Mouse (Mus musculus): Measurements from ENCODE around the gene Ptbp1.

Gene Ptbp1

DNA sequence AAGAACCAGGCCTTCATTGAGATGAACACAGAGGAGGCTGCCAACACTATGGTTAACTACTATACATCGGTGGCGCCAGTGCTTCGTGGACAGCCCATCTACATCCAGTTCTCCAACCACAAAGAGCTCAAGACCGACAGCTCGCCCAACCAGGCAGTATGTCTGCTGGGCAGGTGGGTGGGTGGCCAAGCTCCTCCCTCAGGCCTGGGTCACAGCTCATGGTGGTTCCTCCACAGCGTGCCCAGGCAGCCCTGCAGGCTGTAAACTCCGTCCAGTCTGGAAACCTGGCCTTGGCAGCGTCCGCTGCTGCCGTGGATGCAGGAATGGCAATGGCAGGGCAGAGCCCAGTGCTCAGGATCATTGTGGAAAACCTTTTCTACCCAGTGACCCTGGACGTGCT lies 4.9 kb downstream of the Ptbp1 start:
- no peak for DNase-seq (ENCODE audit: low read depth, low spot score)

DNA sequence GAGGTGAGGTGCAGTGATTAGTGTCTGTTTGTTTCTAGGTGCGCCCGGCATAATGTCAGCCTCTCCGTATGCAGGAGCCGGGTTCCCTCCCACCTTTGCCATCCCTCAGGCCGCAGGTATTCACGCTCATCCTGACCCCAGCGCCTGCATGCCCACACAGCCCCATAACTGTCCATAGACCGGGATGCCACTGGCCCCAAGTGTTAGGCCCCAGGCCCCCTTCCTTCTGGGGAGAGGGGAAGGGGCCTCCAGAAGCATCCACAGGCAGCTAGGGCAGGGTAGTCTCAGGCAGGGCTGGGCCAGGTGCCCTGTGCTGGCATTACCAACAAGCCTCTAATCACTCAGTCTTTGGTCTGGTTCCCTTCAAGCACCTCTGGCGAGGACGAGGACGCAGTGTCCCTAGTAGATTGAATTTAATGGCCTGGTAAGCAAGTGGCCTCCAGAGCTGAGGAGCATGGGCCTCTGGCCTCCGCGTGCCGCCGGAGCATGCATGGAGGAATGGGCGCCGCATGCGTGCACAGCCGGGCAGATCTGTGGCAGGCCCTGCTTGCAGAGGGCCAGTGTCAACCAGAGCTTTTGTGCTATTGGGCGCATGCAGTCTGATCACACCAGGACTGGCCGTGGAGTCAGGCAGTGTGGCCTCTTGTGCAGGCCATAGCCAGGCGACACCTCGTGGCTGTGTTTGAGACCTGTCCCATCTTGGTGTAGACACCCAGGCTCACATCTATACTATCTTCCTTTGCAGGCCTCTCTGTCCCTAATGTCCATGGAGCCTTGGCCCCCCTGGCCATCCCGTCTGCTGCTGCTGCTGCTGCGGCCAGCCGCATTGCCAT lies 6.1 kb downstream of the Ptbp1 start:
- no peak for DNase-seq (ENCODE audit: low read depth, low spot score)

DNA sequence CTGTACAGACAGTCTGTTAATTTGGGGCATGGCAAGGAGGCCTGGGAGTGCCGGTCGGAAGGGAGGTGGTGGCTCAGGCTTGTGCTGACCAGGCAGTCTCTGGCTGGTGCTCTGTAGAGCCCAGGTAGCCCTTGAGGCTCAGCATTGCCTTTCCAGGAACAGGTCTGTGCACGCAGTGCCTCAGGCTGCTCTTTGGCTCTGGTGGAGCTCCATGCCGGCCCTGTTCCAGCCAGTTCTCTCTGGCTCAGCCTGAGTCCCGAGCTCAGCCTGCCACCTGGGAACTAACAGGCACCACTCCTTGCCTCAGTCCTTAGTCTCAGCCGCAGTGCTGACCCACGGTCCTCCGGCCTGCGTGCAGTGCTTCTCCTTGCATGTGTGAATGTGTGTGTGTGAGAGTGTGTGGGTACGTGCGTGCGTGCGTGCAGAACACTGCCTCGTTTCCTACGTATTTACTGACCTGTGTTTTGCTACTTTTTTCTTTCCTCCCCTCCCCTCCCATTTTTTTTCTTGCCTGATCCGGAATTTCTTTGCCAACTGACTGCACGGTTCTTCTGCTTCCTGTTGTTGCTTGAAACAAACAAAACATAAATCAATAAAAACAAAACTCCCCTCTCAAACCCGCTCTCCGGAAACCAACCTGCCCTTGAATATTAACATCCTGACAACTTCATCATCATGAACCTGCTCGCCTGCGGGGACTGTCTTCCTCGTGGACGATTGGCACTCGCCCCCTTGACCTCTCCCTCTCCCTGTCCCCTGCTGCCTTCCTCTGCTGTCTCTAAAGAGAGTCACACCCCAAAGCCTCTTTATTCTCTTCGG lies 7.2 kb downstream of the Ptbp1 start:
- no peak for DNase-seq (ENCODE audit: low read depth, low spot score)

DNA sequence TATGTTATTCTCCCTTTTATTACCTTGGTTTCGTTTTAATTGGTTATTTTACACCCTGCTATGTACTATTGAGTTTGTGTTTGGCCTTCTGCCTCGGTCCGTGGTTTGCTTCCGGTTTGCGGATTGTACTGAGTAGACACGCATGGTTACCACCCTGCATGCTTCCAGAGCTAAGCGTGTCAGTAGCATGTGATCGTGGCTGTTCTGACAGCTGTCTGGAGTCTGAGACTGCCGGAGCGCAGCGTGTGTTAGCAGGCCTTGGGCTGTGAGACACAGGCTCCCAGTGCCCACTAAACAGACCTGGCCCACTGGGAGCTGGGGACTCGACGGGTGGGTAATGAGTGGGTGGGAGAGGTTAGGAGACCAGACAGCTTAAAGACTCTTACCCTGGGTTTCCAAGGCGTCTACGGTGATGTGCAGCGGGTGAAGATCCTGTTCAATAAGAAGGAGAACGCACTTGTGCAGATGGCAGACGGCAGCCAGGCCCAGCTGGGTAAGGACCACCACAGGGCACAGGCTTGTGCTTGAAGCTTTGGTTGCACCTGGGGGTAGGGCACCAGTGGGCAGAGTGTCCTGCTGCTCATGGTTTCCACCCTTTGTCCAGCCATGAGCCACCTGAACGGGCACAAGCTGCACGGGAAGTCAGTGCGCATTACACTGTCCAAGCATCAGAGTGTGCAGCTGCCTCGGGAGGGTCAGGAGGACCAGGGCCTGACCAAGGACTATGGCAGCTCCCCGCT lies 8.0 kb downstream of the Ptbp1 start:
- no peak for DNase-seq (ENCODE audit: low read depth, low spot score)

DNA sequence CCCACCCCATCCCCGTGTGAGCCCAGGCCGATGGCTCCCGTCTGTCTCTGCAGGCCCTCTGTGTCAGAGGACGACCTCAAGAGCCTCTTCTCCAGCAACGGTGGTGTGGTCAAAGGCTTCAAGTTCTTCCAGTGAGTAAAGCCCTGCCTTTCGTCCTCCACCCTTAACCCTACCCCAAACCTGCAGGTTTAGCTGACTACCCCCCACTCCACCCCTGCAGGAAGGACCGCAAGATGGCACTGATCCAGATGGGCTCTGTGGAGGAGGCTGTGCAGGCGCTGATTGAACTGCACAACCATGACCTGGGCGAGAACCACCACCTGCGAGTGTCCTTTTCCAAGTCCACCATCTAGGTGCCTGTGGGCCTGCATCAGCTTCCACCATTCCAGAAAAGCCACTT lies 8.7 kb downstream of the Ptbp1 start:
- DNase-seq (ENCODE audit: low read depth, low spot score), result no peak

DNA sequence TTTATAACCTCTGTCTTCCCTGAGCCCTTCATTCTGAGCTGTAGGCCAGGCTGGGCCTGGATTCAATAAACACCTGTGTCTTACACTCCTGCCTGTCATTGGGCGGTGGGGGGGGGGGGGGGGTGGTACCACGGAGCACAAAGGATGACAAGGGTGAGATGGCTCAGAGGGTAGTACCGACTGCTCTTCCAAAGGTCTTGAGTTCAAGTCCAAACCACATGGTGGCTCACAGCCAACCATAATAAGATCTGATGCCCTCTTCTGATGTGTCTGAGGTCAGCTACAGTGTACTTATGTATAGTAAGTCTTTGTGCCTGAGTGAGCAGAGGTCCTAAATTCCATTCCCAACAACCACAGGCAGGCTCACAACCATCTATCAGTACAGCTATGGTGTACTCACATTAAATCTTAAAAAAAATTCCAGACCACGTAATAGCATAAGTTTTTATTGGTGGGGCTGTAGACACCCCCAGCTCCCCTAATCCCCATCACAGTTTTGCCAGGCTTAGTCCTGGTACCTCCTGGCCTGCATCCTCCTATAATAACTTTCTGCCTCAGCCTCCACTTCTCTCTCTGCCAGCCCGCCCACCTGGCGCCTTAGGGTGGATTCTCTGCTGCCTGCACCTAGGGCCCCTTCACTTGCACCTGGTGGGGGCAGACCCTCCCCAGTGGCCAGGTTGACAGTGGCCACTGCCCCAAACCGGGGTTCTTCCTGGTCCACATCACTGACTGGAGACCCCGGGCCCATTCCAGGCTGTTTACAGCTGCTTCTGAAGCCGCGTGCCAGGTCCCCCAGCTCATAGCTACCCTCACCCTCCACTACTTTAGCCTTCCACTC lies 10.3 kb downstream of the Ptbp1 start:
- DNase-seq (ENCODE audit: low read depth, low spot score), result no peak

DNA sequence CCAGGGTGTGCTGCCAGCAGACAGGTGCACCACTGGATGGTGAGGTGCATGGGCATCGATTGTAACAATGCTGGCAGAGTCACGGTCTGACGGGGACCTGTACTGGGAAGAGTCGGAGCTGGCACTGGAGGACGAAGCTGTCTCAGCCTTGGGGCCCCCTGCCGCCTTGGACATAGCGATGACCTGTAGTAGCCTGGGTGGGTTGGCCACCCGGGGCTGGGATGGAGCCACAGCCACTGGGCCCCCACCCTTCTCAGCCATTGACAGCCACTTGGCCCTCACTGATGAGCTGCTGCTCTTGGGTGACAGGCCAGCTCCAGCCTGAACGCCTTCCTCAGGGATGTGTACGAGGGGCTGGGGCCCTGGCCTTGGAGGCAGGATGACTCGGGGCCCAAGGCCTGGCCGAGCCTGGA lies 11.0 kb downstream of the Ptbp1 start:
- DNase-seq (ENCODE audit: low read depth, low spot score), result no peak

DNA sequence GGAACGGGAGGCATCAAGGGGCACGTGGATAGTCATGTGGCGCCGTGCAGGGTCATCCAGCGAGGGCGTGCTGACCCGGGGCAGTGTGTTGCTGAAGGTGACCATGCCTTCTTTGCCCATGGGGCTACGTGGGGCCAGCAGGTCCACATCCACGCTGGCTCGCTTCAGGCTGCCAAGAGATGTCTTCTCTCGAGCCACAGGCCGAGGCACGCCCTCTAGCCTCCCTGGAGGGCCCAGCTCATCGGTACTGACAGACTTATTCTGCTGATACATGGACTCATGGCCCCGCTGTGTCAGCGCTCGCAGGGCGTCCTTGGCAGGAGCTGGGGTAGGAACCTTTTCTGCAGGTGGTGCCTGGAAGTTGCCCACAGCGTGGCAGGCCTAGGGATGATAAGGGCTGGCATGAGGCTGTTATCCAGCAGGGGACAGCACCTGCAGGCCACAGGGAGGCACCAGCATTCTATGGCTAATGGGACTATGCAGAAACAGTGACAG lies 11.6 kb downstream of the Ptbp1 start:
- DNase-seq (ENCODE audit: low read depth, low spot score), result no peak

DNA sequence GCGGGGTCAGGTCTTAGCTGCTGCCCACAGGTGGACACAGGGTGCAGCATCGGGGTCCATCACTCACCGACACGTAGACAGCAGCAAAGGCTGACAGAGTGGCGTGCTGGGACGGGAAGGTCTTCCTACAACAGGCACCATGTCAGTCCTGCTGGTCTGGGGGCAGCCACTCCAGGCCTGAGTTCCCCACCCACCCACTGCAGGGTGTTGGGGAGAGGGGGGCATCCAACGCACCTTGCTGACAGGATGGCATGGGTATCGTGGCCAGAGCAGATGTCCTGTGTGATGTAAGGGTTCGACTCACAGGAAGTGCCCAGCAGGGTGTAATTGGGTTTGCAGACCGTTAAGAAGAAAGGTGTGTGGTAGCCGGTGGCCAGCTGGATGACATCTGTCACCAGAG lies 12.4 kb downstream of the Ptbp1 start:
- DNase-seq (ENCODE audit: low read depth, low spot score), result no peak

DNA sequence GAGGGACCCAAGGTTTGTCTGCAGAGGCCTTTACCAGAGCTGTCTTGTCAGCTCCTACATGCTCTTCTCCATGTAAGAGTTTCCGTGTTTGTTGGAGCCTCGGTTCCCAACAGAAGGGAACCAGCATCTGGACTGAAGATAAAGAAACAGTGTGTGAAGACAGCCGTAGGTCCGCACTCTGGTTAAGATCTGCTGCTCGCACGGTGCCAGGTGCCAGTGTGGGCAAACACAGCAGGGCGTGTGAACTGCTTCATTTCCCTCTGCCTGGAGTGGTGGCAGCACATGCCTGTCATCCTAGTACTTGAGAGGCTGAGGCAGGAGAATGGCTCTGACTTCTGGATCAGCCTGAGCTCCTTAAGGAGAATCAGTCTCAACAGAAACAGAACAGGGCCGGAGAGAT lies 17.6 kb downstream of the Ptbp1 start:
- no peak for DNase-seq (ENCODE audit: low read depth, low spot score)

DNA sequence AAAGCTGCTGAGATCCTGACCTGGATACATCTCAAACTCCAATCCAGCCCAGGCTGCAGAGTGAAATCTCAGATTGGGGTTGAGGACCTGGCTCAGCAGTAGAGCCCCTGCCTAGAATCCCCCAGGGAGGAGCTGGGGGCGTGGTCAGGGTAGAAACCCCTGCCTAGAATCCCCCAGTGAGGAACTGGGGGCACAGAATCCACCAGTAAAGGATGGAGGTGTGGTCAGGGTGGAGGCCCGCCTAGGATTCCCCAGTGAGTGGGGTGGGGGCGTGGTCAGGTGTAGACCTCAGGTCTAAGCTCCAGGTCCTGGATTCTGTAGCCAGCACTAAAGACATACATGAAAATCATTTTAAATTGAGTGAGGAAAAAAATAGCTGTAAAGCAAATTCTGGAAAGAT lies 18.6 kb downstream of the Ptbp1 start:
- no peak for DNase-seq (ENCODE audit: low read depth, low spot score)

DNA sequence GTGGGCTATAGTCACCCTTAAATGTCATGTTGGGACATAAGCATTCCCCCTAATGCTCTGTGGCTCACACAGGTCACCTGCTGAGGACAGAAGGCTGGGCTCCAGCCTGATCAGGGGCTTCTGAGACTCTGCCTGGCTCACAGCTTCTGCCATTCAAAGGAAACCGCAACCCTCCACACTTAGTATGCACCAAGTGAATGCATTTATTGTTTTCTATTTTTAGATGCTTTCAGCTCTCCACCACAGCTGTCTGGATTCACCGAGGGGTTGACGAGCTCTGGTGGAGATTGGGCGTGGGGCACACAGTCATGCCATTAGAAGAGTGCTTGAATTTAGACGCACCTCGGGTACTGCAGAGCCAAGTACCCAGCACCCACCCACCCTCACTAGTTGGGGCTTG lies 19.1 kb downstream of the Ptbp1 start:
- no peak for DNase-seq (ENCODE audit: low read depth, low spot score)

DNA sequence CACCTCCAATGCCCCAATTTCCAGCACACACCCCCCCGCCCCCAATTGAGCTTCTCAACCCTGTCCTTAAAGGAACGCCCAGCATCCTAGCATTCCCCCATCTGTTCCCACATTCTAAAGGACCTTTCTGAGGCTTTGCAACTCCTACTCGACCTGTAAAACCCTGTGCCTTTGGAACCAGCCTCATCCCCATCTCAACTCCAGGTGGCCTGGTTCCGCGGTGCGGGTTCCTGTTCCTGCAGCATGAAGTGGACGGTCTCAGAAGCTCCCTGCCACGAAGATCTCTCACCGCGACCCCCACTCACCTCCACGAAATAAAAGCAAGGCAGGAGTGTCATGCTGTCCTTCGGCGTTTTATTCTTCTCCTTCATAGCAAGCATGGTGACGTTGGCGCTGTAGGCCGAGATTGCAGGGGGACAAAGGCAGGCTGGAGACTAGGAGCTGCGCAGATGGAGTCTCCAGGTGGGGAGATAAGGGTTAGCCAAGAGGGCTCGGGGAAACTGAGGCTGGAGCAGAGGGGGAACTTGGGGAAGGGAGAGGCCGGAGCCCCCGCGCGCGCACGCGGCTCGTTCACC lies 19.6 kb downstream of the Ptbp1 start:
- no peak for DNase-seq (ENCODE audit: low read depth, low spot score)

DNA sequence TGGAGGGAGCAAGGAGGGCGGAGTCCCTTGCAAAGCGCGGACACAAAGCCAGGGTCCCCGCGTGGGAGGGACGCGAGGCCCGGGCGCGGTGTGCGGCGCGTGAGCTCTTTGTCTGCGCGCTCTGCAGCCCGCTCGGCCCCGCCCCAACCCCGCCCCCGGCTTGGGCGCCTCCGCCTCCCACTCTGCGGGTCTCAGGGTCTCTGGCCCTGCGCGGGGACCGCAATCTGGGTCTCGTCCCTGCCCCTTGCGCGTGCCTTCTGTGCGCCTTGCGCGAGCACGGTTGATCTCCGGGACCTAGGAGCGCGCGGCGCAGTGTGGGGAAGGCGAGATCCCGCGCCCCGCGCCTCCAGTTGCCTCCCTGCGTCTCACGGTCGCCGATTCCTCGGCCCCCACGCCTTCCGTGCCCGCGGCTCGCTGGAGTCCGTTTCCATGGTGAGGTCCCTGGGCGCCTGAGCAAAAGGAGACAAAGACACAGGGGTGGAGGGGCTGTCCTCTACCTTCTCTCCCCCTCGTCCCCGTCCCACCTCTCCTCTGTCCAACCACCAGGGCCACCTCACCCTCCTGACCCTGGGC lies 20.1 kb downstream of the Ptbp1 start, which contains the start of the genes Prtn3 and Plppr3:
TSS of gene Prtn3 (plus strand) at position 187 of the 573 bp plus-strand sequence.
TSS of gene Plppr3 (minus strand) at position 345 of the 573 bp plus-strand sequence.
- no peak for DNase-seq (ENCODE audit: low read depth, low spot score)

DNA sequence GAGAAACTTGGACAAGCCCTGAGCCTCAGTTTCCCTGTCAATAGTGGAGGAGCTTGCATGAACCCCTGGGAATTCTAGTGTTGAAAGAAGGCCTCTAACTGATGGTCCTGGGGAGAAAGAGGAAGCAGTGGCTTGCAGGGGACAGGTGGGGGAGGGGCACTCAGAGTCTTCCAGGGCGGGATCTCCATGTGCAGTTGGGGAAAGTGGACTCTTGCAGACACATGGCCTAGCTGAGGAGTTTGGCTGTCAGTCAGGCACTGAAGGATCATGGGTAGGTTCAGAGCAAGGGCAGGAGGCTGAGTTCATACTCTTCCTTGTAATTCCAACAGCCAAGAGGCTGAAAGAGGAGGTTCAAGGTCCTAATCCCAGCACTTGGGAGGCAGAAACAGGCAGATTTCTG lies 22.9 kb downstream of the Ptbp1 start:
- DNase-seq (ENCODE audit: low read depth, low spot score), result no peak

DNA sequence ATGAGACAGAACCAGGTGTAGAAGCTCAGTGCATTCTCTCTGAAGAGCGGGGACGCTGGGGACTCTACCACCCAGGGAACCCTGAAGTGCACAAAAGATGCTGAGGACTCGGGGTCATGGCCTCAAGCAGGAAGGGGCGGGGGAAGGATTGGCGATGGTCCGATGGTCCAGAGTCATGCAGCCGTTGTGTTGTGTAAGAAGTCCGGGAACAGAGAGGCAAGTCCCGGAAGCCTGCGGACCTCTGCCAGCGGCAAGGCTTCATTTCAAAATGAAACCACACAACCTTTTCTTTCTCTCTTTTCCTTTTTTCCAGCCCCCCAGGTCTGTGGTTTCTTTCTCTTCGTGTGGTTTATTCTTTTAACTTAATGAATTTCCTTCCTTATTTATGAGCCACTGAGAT lies 23.5 kb downstream of the Ptbp1 start:
- DNase-seq (ENCODE audit: low read depth, low spot score), result no peak

DNA sequence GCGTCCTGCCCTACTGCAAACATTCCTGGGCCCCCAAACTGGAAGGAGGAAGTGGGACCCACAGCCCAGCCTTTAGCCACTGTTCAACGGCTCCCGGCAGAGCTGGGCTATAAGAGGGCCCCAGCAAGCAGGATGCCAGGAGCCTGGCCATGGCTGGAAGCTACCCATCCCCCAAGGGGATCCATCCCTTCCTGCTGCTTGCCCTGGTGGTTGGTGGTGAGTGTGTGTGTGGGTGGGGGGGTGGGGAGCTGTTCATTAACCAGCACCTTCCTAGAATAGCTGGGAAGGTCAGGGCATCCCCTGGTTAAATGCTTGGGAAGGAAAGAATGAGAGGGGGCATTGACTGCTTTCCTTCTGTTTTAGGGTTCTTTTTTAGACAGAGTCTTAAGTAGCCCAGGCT lies 25.3 kb downstream of the Ptbp1 start:
- no peak for DNase-seq (ENCODE audit: low read depth, low spot score)

DNA sequence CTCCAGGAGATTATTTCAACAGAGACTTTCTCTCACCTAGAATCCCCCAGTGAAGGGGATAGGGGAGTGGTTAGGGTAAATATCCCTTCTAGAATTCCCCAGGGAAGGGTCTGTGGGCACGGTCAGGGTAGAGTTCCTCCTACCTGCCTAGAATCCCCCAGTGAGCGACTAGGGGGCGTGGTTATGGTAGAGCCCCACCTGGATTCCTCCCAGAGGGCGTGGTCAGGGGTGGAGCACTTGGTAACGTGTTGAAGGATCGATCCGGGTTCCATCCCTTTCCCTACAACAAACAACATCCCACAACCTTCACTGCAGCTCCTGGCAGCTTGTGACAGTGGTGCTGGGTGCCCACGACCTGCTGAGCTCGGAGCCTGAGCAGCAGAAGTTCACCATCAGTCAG lies 26.5 kb downstream of the Ptbp1 start:
- DNase-seq (ENCODE audit: low read depth, low spot score), result no peak

DNA sequence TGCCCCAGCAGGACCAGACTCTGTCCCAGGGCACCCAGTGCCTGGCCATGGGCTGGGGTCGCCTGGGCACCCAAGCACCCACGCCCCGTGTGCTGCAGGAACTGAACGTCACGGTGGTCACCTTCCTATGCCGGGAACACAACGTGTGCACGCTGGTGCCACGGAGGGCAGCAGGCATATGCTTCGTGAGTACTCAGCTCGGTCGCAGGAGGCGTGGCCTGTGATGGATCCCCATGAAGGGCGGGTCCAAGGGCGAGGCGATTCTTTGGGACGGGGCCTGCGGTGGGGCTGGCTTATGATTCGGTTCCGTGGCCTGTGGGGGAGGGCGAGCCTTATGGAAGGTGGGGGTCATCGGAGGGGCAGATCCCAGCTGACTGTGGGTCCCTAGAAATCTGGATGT lies 27.8 kb downstream of the Ptbp1 start:
- no peak for DNase-seq (ENCODE audit: low read depth, low spot score)
